Comparison of ENCODE assay signal across 8 mouse cellular contexts in the genomic region with DNA sequence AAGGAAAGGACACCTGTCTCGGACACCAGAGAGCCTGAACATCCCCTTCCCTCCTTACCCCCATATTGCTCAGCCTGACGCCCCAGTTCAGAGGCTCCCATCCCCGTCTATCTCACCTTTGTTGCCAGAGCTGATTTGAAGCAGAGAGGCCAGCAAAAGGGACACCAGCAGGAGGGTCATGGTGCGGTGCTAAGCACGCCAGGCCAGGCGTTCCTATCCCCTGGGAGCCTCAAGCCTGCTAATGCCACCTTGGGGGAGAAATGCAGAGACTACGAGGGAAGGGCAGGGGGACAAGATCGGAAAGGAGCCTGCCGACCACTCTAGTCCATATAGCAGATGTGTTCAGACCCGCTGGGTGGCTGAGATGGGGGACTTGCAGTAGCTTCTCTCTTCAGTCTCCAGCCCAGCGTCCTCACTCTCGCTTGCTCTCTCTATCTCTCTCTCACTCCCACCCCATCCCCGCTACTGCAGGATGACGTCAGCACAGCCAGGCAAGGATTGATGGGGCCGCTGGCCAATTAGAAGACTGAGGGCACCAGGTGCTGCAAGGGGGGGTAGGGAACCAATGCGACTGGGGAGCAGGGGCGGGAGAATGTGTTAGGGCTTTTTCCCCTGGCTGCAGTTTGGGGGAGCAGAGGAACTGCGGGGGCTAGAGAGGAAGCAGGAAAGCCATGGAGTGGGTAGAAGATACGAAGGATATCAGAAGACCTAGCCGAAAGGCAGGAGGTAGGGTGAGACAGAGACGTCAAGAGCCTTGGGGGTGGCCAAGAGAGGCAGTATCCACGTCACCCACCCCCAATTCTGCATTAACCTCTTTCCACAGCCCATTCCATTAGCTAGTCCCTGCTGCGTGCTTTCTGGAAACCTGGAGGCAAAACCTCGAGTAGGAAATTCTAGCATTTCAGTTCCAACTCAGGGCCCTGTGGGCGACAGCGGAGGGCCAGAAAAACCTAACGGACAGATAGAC. TPM values are rescaled to one million over a fixed set of nuclear protein-coding genes. Genes with fewer than 3 reads are reported as not detected.
DNase-seq lines count a peak whose midpoint lies in the region; ATAC-seq lines count a peak whose summit lies in the region.

A gene (minus strand): TSS at position 490 of the 967 bp plus-strand sequence.

- no peaks in the 10 kb centered on the region for H3K9me3 ChIP-seq in hindbrain, embryonic 15.5 days

- DNase-seq in R1 (ENCODE audit: low read depth, low spot score), result peak; percentile 89
- peak; percentile 97 to 99 for DNase-seq in cerebellum, postnatal 14 days
- DNase-seq in frontal cortex, postnatal 14 days (ENCODE audit: low spot score in 2 of 2), result peak; percentile 90 to 91
- DNase-seq in layer of hippocampus, postnatal 36 days, result peak; percentile 92 to 93
- DNase-seq in lung, postnatal 25 days (ENCODE audit: low spot score), result peak; percentile 76
- DNase-seq in retina, postnatal 7 days (ENCODE audit: low read depth, low spot score), result peak; percentile 83
- peak; percentile 29 for DNase-seq in urinary bladder, postnatal 10 days (ENCODE audit: low spot score)

- peak within 1 kb of the TSS; percentile 93 for H3K27ac ChIP-seq in hindbrain, embryonic 15.5 days (replicated peaks)

- H3K27me3 ChIP-seq in hindbrain, embryonic 15.5 days, result no peaks in the 10 kb centered on the region

- H3K4me1 ChIP-seq in hindbrain, embryonic 15.5 days (replicated peaks), result peaks cover 28% of the 10 kb centered on the region

- peak within 1 kb of the TSS; percentile 60 for H3K4me3 ChIP-seq in hindbrain, embryonic 15.5 days

- 4% methylated on average over 27 of the region's 27 CpGs for WGBS in hindbrain, embryonic 15.5 days

- H3K9ac ChIP-seq in hindbrain, embryonic 15.5 days, result peak within 1 kb of the TSS; percentile 81

- peak; percentile 97 for ATAC-seq in hindbrain, embryonic 15.5 days (ENCODE audit: low FRiP score, low read depth)

- H3K4me2 ChIP-seq in hindbrain, embryonic 15.5 days, result peak within 1 kb of the TSS; percentile 81

- peaks cover 13% of the 10 kb centered on the region for H3K36me3 ChIP-seq in hindbrain, embryonic 15.5 days

RNA-seq across cellular contexts. Expression of the gene that starts here (rescaled TPM):
- 138 and 148 TPM in 2 replicates for polyA plus RNA-seq in hindbrain, embryonic 15.5 days (2015; fragmentation: Nextera tagmentation; extraction: Ambion mirVana)
- 100 to 1,000 TPM; 255 to 264 TPM for total RNA-seq in layer of hippocampus, postnatal 36 days (2021)

Comparison
In these comparisons a context has a peak if more than half of its experiments do, and no peak if none do; other contexts are left out.
1. Peak in every context shown above with its lines: DNase-seq, ATAC-seq, H3K4me3 ChIP-seq and H3K27ac ChIP-seq.
2. DNase-seq: peak in every context shown above with its lines; median percentile 98 in cerebellum, postnatal 14 days; 92 in layer of hippocampus, postnatal 36 days; 90 in frontal cortex, postnatal 14 days; 89 in R1; 83 in retina, postnatal 7 days; 76 in lung, postnatal 25 days; 29 in urinary bladder, postnatal 10 days.